Mouse (Mus musculus) embryo, embryonic 10 days (tissue): ENCODE measurements around the gene Olfr733.

ENCODE experiments used
- DNase-seq: peaks from one replicate; pipeline ENCODE4 v3.0.0-alpha.2; 2015; ENCODE audit warnings: low spot score

The Olfr733 gene

GRCm38 (mm10) chr14:50301422-50301821, at the start of gene Olfr733:
TSS of gene Olfr733 (minus strand) at chr14:50301522.
- no peak for DNase-seq

- DNase-seq, result no peak
Observed at GRCm38 (mm10) chr14:50348796-50349195, 47.5 kb upstream of the Olfr733 start, which contains the start of gene Olfr735. TSS of gene Olfr735 (minus strand) at chr14:50348872.

GRCm38 (mm10) chr14:50326661-50327060, 25.3 kb upstream of the Olfr733 start, which contains the start of gene Olfr734:
TSS of gene Olfr734 (minus strand) at chr14:50326761.
- no peak for DNase-seq

- DNase-seq, result no peak
Observed at GRCm38 (mm10) chr14:50284106-50284505, 17.2 kb downstream of the Olfr733 start, which contains the start of gene Olfr732. TSS of gene Olfr732 (minus strand) at chr14:50284206.
